Mouse (Mus musculus) skeletal muscle tissue, adult 2 months (tissue): Measurements from ENCODE around the gene Hoxc6.

Experiments
- DNase-seq: peaks from one replicate; pipeline ENCODE4 v3.0.0-alpha.2; 2012; ENCODE audit warnings: low read depth, low spot score

Hoxc6 gene

GRCm38 (mm10) chr15:102990461-102991397, 7.3 kb upstream of the Hoxc6 start, which contains the start of gene Hoxc8:
Gene Hoxc8 (plus strand): TSS chr15:102990607.
- DNase-seq, result no peak

- no peak for DNase-seq
Observed at GRCm38 (mm10) chr15:102991782-102992181, 6.3 kb upstream of the Hoxc6 start.

- DNase-seq, result no peak
Observed at GRCm38 (mm10) chr15:102992206-102992605, 5.9 kb upstream of the Hoxc6 start.

DNA sequence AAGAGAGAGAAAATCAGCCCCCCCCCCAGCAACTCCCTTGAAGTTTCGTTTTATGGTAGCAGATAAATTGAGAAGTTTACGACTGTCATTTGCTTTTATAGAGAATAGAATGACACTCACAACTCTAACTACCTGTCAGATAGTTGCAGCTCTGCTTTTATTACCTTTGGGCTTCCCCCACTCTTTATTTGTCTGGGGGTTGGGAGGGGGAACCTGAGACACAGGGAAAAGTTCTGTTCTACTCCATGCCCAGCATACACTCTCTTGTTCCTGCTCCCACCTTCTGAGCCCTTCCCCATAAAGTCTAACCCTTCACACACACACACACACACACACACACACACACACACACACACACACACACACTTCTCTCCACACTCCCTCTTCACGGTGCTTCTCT, 5.2 kb upstream of the Hoxc6 start:
- DNase-seq, result no peak

DNA sequence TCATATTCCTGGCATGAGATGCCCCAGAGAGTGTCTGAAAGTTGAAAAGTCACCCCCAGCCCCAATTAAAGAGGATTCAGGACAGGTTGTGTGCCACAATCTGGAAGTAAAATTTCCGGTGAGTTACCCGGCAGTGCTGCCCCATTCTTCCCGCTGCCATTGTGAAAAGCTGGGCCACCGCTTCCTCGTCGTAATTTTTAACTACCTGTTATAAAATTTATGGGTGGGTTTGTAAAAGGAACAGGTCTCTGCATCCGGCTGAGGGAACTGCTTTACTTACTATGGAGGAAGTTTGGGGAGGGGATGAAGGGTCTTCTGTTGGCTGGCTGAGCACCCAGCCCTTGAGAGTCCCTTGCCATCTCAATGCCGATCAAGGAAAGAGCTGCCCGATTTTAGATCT, 1.5 kb upstream of the Hoxc6 start:
- no peak for DNase-seq

GRCm38 (mm10) chr15:102997431-102997830, 626 bp upstream of the Hoxc6 start:
- no peak for DNase-seq

- DNase-seq, result no peak
Observed at GRCm38 (mm10) chr15:102998608-102999182, 638 bp downstream of the Hoxc6 start.

GRCm38 (mm10) chr15:102999183-102999831, 1.2 kb downstream of the Hoxc6 start:
- DNase-seq, result peak; percentile 95

GRCm38 (mm10) chr15:102999955-103000354, 1.9 kb downstream of the Hoxc6 start:
- DNase-seq, result peak; percentile 65

GRCm38 (mm10) chr15:103000501-103000901, 2.4 kb downstream of the Hoxc6 start:
- no peak for DNase-seq

DNA sequence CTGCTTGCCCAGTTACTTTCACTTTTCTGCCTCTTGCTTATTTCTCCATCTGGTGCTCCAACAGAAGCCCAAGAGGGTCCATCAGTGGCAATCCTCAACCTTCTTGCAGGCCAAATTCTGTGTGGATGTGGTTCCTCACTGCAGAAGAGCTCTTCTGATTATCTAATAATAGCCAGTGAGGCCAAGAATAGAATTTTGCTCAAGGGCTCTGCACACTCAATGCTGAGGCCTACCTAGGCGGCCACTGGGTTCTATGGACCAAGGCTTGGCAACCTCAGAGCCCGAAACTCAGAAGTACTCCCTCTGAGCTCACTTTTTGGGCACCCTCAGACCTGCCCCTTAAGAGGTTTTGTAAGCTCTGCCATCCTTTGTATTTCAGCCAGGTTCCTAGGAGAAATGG, 3.3 kb downstream of the Hoxc6 start:
- DNase-seq, result peak; percentile 71

- no peak for DNase-seq
Observed at GRCm38 (mm10) chr15:103002156-103002555, 4.1 kb downstream of the Hoxc6 start.

DNA sequence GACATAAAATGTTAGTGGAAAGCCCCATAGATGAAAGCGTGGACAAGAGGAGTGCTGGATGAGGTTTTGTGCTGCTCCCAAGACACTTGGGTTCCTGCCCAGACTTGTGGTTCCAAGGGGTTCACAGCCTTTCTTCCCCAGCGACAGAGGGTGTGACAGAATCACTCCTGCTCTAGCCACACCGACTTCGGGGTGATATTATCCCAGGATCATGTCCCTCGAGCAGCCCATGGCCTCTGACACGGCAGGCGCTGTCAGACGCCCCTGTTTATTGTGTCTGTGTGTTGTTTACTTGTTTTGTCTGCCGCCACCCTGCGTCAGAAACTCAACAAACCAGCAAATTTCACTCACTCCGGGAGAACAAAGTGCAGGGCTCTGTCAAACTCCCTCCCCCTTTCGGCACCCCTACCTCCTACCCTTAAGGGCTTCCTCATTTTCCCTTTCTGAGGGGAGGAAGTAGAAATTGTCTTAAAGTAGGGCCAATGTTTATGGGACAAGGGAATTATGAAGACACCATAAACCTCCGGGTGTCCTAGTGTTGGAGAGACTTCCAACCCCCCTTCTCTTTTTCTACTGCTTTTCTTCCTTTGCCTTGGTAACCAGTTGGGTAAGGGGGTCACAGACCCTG, 4.9 kb downstream of the Hoxc6 start:
- no peak for DNase-seq

GRCm38 (mm10) chr15:103005308-103005707, 7.3 kb downstream of the Hoxc6 start:
- DNase-seq, result no peak

DNA sequence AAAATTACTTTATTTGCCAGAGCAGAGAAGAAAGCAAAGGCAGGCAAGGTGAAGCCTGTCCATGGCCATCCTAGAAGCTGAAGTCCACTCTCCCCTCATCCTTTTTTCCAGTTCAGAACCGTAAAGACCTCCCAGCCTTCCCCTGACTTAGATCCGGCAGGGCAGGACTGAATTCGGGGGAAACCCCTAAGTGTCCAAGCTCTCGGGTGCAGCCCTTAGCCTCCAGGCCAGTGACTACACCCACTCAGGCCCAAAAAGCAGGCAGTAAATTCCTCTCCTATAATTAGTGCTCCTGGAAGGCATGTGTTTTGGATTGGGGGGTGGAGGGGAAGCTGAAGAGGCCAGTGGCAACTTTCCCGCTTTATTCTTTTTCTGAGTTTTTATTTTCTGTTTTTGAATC, 7.7 kb downstream of the Hoxc6 start:
- DNase-seq, result no peak

DNA sequence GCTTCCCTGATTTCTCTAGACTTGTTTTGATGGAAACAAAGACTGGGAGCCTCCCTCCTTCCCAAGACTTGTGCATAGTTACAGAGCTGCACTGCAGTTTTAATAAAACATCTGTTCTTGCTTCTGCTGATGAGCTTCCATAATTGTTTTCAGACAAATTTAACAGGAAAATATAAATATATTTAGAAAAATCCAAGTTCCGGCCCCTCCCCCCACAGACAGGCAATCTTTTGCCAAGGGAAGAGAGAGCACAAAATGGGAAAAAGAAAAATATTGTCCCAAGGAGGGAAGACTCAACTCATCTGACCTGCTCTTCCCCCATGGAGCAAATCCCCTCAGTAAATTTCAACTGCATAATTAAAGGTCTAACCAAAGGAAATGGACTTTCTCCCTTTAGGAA, 8.3 kb downstream of the Hoxc6 start:
- DNase-seq, result no peak

DNA sequence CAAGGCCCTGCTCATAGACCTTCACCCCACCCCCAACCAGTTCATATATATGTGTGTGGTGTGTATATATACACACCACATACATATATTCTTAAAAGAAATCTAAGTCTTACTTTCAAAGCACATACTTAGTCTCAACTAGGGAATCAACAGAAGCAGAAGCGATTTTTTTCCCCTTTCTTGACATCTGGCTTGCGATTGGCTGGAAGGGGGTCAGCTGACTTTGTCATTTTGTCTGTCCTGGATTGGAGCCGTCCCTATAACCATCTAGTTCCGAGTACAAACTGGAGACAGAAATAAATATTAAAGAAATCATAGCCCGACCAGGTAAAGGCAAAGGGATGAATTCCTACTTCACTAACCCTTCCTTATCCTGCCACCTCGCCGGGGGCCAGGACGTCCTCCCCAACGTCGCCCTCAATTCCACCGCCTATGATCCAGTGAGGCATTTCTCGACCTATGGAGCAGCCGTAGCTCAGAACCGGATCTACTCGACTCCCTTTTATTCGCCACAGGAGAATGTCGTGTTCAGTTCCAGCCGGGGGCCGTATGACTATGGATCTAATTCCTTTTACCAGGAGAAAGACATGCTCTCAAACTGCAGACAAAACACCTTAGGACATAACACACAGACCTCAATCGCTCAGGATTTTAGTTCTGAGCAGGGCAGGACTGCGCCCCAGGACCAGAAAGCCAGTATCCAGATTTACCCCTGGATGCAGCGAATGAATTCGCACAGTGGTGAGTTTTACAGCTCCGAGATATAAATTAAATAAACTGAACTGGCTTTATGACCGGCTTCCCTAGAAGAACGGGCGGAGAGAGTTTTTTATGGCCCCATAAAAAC, 11.4 kb downstream of the Hoxc6 start:
- DNase-seq, result no peak

DNA sequence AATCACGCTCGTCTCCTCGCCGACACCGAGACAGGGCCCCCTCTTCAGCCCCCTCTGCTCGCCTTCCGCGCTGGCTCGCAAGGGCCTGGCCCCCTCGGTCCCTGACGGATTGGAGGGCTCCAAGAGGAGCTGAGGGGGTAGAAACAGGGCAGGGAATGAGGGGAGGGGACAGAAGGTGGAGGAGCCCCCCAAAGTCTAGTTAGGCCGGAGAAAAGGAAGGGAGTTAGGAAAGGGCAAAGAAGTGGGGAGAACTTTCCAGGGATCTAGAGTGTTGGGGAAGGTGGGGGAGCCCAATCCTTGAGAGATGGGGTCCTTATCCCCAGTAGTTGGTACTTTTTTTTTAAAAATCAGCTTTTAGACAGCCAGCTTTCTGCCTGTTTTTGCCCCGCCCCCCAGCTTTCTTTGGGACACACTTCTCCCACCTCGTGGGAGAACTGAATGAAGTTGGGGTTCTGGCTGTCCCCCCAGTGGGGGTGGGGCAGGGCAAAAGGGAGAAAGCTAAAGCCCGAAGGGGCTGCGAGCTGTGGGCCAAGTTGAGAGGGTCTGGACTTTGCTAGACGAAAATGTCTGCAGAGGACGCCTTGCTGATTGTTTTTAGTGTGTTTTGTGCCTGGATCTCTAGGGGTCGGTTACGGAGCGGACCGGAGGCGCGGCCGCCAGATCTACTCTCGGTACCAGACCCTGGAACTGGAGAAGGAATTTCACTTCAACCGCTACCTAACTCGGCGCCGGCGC, 12.2 kb downstream of the Hoxc6 start:
- no peak for DNase-seq

- no peak for DNase-seq
Observed at GRCm38 (mm10) chr15:103010847-103011555, 12.9 kb downstream of the Hoxc6 start.
